Mouse (Mus musculus): ENCODE measurements around the gene Slc15a1.

GRCm38 (mm10) chr14:121504781-121505484, at the start of gene Slc15a1:
- TF ChIP-seq CTCF (conservative IDR thresholded peaks at IDR 0.05; ENCODE audit: low read length) (no peak), POU5F1 (IDR thresholded peaks at IDR 0.05; ENCODE audit: borderline replicate concordance, low read length) (no peak)
